Mouse (Mus musculus): ENCODE measurements around the gene Arl2.
A peak's percentile ranks its signal among the peaks of the same experiment; 100 is the strongest.
"Not testable (repeated sequence)": the region's sequence is repeated elsewhere in the genome, so short reads cannot be mapped to it uniquely, and the experiment has no call there.

Gene Arl2

GRCm38 (mm10) chr19:6141394-6141749 is at the start of gene Arl2:
TSS of gene Arl2 (minus strand) at chr19:6141548.
- peak; percentile 79 for DNase-seq

GRCm38 (mm10) chr19:6184131-6184530 is 42.8 kb upstream of the Arl2 start, which contains the start of gene Majin:
TSS of gene Majin (plus strand) at chr19:6184388.
- no peak for DNase-seq

- peak; percentile 19 for DNase-seq
These were observed 41.2 kb upstream of the Arl2 start for GRCm38 (mm10) chr19:6182534-6182933.

GRCm38 (mm10) chr19:6181629-6182028 is 40.3 kb upstream of the Arl2 start:
- DNase-seq: peak; percentile 44

GRCm38 (mm10) chr19:6178775-6179174 is 37.4 kb upstream of the Arl2 start:
- DNase-seq: no peak

GRCm38 (mm10) chr19:6174771-6175170 is 33.4 kb upstream of the Arl2 start:
- DNase-seq: no peak

GRCm38 (mm10) chr19:6171215-6171614 is 29.9 kb upstream of the Arl2 start:
- DNase-seq: no peak

- DNase-seq: no peak
These were observed 25.4 kb upstream of the Arl2 start for GRCm38 (mm10) chr19:6166750-6167149.

- DNase-seq: no peak
These were observed 22.7 kb upstream of the Arl2 start for GRCm38 (mm10) chr19:6163872-6164547.

GRCm38 (mm10) chr19:6157220-6157619 is 15.9 kb upstream of the Arl2 start:
- no peak for DNase-seq

GRCm38 (mm10) chr19:6156372-6156771 is 15.0 kb upstream of the Arl2 start:
- DNase-seq: no peak

- DNase-seq: no peak
These were observed 13.8 kb upstream of the Arl2 start for GRCm38 (mm10) chr19:6155174-6155573.

- no peak for DNase-seq
These were observed 3.5 kb upstream of the Arl2 start for GRCm38 (mm10) chr19:6144842-6145241.

- peak; percentile 95 for DNase-seq
These were observed 512 bp downstream of the Arl2 start, which contains the start of gene Batf2 for GRCm38 (mm10) chr19:6140678-6141393. TSS of gene Batf2 (plus strand) at chr19:6140983.

- no peak for DNase-seq
These were observed 1.0 kb downstream of the Arl2 start for GRCm38 (mm10) chr19:6140374-6140677.

GRCm38 (mm10) chr19:6139701-6140100 is 1.6 kb downstream of the Arl2 start:
- DNase-seq: no peak

GRCm38 (mm10) chr19:6136397-6136796 is 5.0 kb downstream of the Arl2 start:
- no peak for DNase-seq

GRCm38 (mm10) chr19:6133197-6133596 is 8.2 kb downstream of the Arl2 start:
- not testable (repeated sequence) for DNase-seq

- no peak for DNase-seq
These were observed 9.0 kb downstream of the Arl2 start for GRCm38 (mm10) chr19:6132171-6132827.

- not testable (repeated sequence) for DNase-seq
These were observed 10.8 kb downstream of the Arl2 start for GRCm38 (mm10) chr19:6130414-6131128.

GRCm38 (mm10) chr19:6127760-6128341 is 13.5 kb downstream of the Arl2 start, which contains the start of gene Snx15:
TSS of gene Snx15 (minus strand) at chr19:6128304.
- peak; percentile 97 for DNase-seq

- no peak for DNase-seq
These were observed 14.4 kb downstream of the Arl2 start for GRCm38 (mm10) chr19:6126789-6127580.
